Mouse (Mus musculus) bone marrow, adult 2 months (tissue): Measurements from ENCODE around the gene Shoc2. TPM values are rescaled to one million over a fixed set of nuclear protein-coding genes. Genes with fewer than 3 reads are reported as not detected.

Source experiments
- H3K27ac ChIP-seq: fragments of 200-500 bp; 2 replicates; pipeline ENCODE4 v1.5.1; 2012; ENCODE audit warnings: low read depth, mild to moderate bottlenecking, control low read depth, inconsistent platforms, low read length; ENCODE audit not compliant: control insufficient read depth, poor library complexity, insufficient read depth
- H3K4me1 ChIP-seq: fragments of 200-500 bp; 2 replicates; pipeline ENCODE4 v1.6.1; 2011; ENCODE audit warnings: low read length; ENCODE audit not compliant: control insufficient read depth, insufficient read depth
- H3K4me3 ChIP-seq: fragments of 200-500 bp; replicated peaks from 2 replicates; pipeline ENCODE3; 2011; ENCODE audit warnings: mild to moderate bottlenecking, low read depth, low read length, control low read depth; ENCODE audit not compliant: control insufficient read depth
- CTCF ChIP-seq: fragments of 200-500 bp; IDR thresholded peaks from 2 replicates; pipeline ENCODE4 v1.5.1; 2011; ENCODE audit warnings: low read length, control low read depth; ENCODE audit not compliant: control insufficient read depth, insufficient read depth
- POLR2A ChIP-seq: fragments of 200-500 bp; IDR thresholded peaks from 2 replicates; pipeline ENCODE4 v1.6.1; 2011; ENCODE audit warnings: low read depth, mild to moderate bottlenecking, control low read depth, low read length, borderline replicate concordance; ENCODE audit not compliant: control insufficient read depth
- WGBS: fragments of 180-500 bp; shearing (Covaris S2); methylation state at CpG from one replicate; pipeline ENCODE4 v1.1.7; 2018; 5-methylcytosine and 5-hydroxymethylcytosine counted together
- polyA plus RNA-seq: library from polyadenylated mRNA; stranded (reverse); fragments of >200 nt; gene quantifications from 2 replicates; pipeline ENCODE4 v1.2.4, GENCODE M21; 2011; ENCODE audit warnings: low replicate concordance; ENCODE audit not compliant: missing spikeins, insufficient read depth, insufficient read length

Shoc2 gene
- 11.8 and 17.4 TPM in 2 replicates for polyA plus RNA-seq

- Histone ChIP-seq H3K4me3 (peak within 1 kb of the TSS; percentile 83), H3K27ac (peak within 1 kb of the TSS; percentile 98), H3K4me1 (no peaks in the 10 kb centered on the region; the same call in 1 of the 2 replicates)
- WGBS, result under 1% methylated on average over 62 of the region's 62 CpGs
- TF ChIP-seq POLR2A (peak; percentile 88), CTCF (no peak)
Measured at GRCm38 (mm10) chr19:53943802-53944785, at the start of gene Shoc2, which contains the start of gene Bbip1. Gene Shoc2 (plus strand): TSS chr19:53944306. Gene Bbip1 (minus strand): TSS chr19:53944627.

DNA sequence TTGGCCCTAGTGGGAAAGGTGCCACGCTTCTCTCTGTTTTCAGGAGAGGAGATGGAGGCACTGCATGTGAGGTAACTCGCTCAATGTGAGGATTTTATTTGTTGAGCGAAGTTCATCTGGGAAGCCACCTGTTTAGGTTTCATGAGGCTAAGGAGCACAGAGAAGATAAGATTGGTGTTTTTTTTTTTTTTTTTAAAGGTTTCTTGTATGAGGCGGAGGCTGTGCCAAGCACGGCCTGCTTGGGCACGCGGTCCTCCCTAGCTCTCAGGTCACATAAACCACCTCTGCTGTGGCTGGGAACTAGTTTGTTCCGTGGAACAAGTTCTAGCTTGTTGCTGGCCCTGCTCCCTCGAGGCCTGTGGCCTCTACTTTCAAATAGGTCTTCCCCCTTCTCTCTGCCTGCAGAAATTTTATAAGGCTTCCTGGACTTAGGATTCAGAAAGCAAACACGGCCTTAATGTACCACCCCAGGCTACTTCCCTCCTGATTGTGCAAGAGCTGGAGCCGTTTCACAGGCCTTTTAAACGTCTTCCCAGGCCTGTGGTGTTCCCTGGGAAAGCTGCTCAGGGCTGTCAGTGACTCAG is 49.5 kb upstream of the Shoc2 start:
- 32% methylated on average over 12 of the region's 12 CpGs for WGBS
- TF ChIP-seq CTCF (no peak), POLR2A (no peak)
- peak overlapping the region; percentile 53; the same call in 1 of the 2 replicates for H3K27ac ChIP-seq
- H3K4me3 ChIP-seq, result no peak overlapping the region
- peaks cover 8% of the 10 kb centered on the region for H3K4me1 ChIP-seq

GRCm38 (mm10) chr19:53898046-53898445 is 46.1 kb upstream of the Shoc2 start:
- Histone ChIP-seq H3K4me3 (no peak overlapping the region), H3K27ac (no peak overlapping the region), H3K4me1 (peaks cover 11% of the 10 kb centered on the region)
- WGBS, result 54% methylated on average over 5 of the region's 5 CpGs
- no peak for TF ChIP-seq CTCF
- TF ChIP-seq POLR2A, result no peak

DNA sequence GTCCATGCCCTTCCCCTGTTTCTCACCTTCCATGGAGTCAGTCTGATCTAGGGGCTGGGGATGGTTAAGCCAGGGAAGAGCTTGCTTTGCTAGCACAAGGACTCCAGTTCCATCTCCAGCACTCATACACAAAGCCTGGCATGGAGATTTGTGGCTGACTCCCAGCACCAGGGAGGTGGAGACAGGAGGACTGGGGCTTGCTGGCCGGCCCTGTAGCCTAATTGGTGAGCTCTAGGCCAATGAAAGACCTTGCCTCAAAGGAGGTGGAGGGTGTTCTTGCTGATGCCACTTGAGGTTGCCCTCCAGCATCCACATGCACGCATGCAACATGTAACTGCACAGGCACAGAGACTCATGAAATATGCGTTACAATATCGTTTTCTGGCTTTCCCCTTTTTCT is 45.6 kb upstream of the Shoc2 start:
- TF ChIP-seq POLR2A (no peak), CTCF (no peak)
- Histone ChIP-seq H3K4me3 (no peak overlapping the region), H3K27ac (no peak overlapping the region), H3K4me1 (peaks cover 8% of the 10 kb centered on the region)
- WGBS, result 78% methylated on average over 4 of the region's 4 CpGs

DNA sequence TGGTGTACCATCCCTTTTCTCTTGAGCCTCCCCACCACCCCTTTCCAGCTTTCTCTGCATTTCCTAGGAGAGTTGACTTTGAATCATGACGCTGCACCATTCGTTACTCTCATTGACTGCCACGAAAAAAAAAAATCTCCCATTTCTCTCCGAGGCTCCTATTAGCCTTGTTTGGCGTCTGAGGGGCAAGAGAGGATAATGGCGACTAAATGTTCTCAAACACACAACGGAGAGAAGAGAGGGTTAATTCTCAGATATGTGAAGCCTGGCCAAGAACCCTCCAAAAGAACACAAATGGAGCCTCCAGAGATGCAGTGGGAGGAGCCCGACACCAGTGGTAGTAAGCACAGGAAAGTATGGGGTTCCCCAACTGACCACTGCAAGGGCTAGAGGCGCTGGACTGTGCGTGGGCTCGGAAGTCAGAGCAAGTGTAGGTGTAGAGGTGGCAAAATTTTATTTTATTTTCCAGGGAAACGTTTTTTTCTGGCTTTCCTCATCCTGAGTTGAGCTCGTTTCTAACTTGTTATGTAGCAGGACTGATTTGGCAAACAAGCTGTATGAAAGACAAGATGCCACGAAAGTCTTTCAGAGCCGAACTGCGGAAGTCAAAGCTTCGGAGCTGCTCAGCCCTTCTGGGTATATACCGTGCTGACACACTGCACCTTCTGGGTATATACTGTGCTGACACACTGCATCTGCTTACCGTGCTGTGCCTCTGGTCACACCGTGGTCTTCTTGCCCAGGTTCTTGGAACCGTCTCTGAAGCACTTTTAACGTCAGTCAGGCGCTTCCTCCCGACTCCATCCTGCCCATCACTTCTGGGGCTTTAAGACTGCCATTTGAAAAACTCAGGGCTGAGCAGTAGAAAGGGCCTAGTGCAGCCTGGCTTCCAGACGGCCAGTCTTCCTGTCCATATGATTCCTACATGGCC is 44.9 kb upstream of the Shoc2 start:
- H3K4me3 ChIP-seq, result no peak overlapping the region
- TF ChIP-seq POLR2A (no peak), CTCF (no peak)
- H3K27ac ChIP-seq, result peak overlapping the region; percentile 5; the same call in 1 of the 2 replicates
- peaks cover 7% of the 10 kb centered on the region for H3K4me1 ChIP-seq
- 79% methylated on average over 25 of the region's 25 CpGs for WGBS

GRCm38 (mm10) chr19:53899941-53900610 is 44.0 kb upstream of the Shoc2 start:
- no peak overlapping the region for H3K4me3 ChIP-seq
- H3K4me1 ChIP-seq, result peaks cover 7% of the 10 kb centered on the region
- TF ChIP-seq CTCF (no peak), POLR2A (no peak)
- H3K27ac ChIP-seq, result peak overlapping the region; percentile 47
- 47% methylated on average over 14 of the region's 14 CpGs for WGBS

- Histone ChIP-seq H3K4me3 (peak overlapping the region; percentile 14), H3K4me1 (peaks cover 14% of the 10 kb centered on the region), H3K27ac (peak overlapping the region; percentile 97)
- TF ChIP-seq POLR2A (no peak), CTCF (no peak)
- 31% methylated on average over 15 of the region's 15 CpGs for WGBS
Measured at GRCm38 (mm10) chr19:53901931-53902738, 42.0 kb upstream of the Shoc2 start.
